Mouse (Mus musculus): Measurements from ENCODE around the gene Creld1.

The Creld1 gene

GRCm38 (mm10) chr6:113508272-113508946 is 25.3 kb downstream of the Creld1 start:
- in situ Hi-C loops (cut with MseI, MboI), result no loop called here

DNA sequence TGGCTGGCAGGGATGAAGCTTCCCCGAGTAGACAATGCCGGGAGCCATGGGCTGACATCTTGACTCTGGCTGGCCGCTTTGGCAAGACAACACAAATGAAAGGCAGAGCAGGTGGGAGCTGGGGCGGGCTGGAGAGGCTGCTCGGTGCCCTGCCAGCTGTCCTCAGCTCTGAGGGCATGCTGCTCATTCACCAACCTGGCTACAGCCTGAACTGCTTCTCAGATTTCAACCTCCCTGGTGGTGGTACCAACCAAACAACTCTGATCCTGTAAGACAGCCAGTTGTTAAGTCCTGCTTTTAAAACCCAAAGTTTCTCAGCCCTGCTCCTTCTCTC is 25.8 kb downstream of the Creld1 start:
- in situ Hi-C loops (cut with MseI, MboI), result no loop called here

DNA sequence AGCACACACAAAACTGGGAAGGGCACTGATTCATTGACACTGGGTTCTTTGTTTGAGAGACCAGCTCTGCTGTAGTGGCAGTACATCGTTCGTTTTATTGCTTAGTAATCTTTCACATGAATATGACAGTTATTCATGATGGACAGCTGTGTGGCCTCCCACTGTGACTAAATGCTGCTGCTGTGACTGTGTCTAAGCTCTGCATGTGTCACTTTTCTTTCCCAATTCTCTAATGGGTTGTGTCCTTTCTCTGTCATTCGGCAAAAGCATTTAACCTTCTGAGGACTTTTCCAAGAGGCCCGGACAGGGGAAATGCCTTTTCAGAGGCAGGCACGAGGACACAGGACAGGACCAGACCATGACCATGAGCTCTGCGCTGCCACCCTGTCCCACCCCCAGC is 30.8 kb downstream of the Creld1 start:
- in situ Hi-C loops (cut with MseI, MboI), result no loop called here

- in situ Hi-C loops (cut with MseI, MboI), result no loop called here
Observed at GRCm38 (mm10) chr6:113514600-113514999, 31.5 kb downstream of the Creld1 start.

DNA sequence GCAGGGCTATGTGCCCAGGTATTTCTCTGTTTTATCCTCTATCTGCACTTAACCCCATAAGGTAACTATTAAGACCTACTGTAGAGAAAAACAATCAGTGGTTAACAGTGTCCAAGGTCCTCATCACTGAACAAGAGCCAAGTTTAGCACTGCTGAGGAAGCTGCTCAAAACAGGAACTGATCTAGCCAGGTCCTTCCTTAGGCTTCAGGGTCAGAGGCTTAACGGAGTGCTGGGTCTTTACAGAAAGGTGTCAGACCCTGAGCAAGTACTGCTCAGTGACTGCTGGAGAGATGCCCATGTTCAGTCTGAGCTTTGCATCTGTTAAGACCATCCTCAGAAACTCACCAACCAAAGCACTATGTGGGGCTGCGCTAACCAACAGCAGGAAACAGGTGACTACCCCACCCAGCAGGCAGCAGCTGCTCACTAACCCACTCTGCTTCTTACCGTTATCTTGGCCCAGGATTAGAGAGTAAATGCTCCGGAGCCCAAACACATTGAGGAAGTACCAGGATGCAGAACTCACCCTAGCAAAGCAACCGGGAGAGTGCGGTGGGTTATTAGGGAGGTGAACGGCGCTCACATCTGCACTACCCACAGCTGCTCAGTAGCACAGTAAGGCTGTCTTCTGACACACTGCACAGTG is 34.5 kb downstream of the Creld1 start:
- in situ Hi-C loops (cut with MseI, MboI), result no loop called here

DNA sequence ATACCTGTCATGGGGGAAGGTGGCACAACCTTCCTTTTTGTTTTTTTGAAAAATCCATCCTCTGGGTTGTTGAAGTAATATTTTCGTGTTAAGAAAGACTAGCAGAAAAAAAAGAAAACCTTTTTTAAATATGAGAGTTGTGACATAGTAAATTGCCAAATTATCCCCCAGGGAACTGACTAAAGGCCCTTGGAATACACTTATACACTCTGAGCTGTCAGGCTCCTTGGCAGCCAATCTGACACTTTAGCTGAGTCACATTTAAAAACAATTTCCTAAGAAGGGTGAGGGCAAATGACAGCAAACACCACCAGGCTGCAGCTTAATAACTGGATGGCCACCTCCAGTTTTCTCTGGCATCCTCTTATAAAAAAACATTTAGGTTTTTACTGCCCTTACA is 39.2 kb downstream of the Creld1 start:
- in situ Hi-C loops (cut with MseI, MboI), result no loop called here

DNA sequence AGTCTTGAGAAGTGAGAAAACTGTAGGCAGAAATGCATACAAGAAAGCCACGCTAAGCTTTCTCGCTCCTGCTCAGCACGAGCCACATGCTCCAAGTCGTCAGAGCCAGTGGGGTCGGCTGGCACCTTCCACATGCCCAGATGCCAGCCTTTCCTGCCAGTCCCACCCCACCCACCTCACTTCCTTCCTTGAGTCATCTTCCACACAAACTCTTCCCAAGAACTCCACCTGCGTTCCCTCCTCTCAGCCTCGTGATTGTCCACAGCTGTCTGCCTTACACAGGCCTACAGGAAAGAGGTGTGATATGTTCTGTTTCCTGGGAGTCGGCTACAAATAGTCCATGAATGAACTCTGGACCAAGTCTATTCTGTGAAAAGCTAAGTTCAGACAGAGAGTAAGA is 40.3 kb downstream of the Creld1 start:
- in situ Hi-C loops (cut with MseI, MboI), result no loop called here

DNA sequence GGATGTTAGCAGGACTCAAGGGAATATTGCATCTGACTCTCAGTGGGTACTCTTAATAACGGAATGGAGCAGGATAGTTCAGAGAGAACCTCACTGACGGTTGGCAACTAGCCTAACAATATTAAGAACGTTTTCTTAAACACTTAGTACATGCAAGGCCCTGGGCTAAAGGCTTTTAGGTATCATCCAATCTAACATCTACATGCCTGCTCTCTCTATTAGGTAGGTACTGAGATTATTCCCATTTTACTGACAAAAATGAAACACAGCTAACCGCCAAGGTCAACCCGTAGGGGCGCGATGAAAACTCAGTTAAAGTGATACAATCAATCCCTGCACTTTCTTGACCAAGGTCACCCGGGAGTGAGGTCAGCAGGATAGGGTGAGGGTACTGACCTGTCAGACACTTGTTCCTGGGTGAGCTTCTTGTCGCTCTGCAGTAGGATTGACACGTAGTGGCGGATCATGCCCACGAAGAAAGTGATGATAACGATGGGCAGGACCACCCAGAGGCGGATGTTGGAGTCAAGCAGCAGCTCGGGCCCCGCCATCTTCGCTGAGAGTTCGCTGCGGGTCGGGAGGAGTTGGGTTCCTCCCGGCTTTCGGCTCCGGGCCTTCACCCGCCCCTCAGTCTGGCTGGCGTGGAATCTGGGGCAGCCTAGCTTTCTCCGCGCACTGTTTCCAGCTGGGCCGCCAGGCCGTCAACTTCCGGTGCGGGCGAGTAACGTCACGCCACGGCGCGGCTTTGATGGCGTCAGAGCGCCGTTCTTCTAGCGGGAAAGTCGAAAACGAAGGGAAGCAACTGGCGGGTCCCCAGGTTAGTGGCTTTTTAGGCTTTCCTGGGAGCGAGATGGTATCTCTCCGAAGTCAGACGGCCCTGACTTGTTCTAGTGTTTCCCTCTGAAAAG is 48.1 kb downstream of the Creld1 start, which contains the start of the genes Emc3 and Fancd2:
TSS of gene Emc3 (minus strand) at position 721 of the 908 bp plus-strand sequence.
TSS of gene Fancd2 (plus strand) at position 751 of the 908 bp plus-strand sequence.
- in situ Hi-C loops (cut with MseI, MboI), result no loop called here

GRCm38 (mm10) chr6:113531840-113532404 is 48.8 kb downstream of the Creld1 start:
- in situ Hi-C loops (cut with MseI, MboI), result no loop called here

GRCm38 (mm10) chr6:113534886-113535285 is 51.8 kb downstream of the Creld1 start:
- in situ Hi-C loops (cut with MseI, MboI), result no loop called here

DNA sequence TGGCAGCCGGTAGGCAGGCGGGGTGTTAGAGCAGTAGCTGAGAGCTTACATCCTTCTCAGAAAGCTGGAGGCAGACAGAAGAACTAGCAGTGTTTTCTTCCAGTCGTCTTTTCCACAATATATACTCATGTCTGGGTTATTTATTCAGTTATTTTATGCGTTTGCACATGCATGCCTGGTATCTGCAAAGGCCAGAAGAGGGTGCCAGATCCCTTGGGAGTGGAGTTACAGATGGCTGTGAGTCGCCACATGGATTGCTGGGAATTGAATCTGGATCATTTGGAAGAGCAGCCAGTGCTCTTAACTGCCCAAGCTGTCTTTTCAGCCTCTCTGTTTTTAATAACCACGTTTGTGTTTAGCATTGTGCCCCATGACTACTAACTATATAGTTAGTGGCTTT is 58.5 kb downstream of the Creld1 start:
- in situ Hi-C loops (cut with MseI, MboI), result no loop called here

Measured in mouse trophoblast stem cell (cell line).